Mouse (Mus musculus) intestine, embryonic 16.5 days (tissue): ENCODE data around the gene 1700001K19Rik. TPM values are rescaled to one million over a fixed set of nuclear protein-coding genes. Genes with fewer than 3 reads are reported as not detected.

Experiments used
- ATAC-seq: fragments of 200-750 bp; cut with Nextera tagmentation; 2 replicates; pipeline ENCODE4 v1.8.0; 2017; ENCODE audit warnings: moderate TSS enrichment, moderate library complexity
- H3K27ac ChIP-seq: fragments of 300-500 bp; sonication (generic); 2 replicates; pipeline ENCODE4 v1.5.1; 2014; ENCODE audit warnings: mild to moderate bottlenecking, low read length
- H3K27me3 ChIP-seq: fragments of 300-500 bp; sonication (generic); replicated peaks from 2 replicates; pipeline ENCODE4 v1.6.1; 2014; ENCODE audit warnings: low read length, control low read depth, mixed read lengths; ENCODE audit not compliant: control insufficient read depth, insufficient read depth
- H3K36me3 ChIP-seq: fragments of 300-500 bp; sonication (generic); 2 replicates; pipeline ENCODE4 v1.6.1; 2014; ENCODE audit warnings: low read length, control low read depth; ENCODE audit not compliant: control insufficient read depth, insufficient read depth
- H3K4me1 ChIP-seq: fragments of 300-500 bp; sonication (generic); 2 replicates; pipeline ENCODE4 v1.6.1; 2014; ENCODE audit warnings: low read length, control low read depth, mixed read lengths; ENCODE audit not compliant: control insufficient read depth, insufficient read depth
- H3K4me2 ChIP-seq: fragments of 300-500 bp; sonication (generic); 2 replicates; pipeline ENCODE4 v1.6.1; 2014; ENCODE audit warnings: low read depth, low read length, control low read depth
- H3K4me3 ChIP-seq: fragments of 300-500 bp; sonication (generic); 2 replicates; pipeline ENCODE4 v1.5.1; 2014; ENCODE audit warnings: mild to moderate bottlenecking, low read length
- H3K9ac ChIP-seq: fragments of 300-500 bp; sonication (generic); 2 replicates; pipeline ENCODE4 v1.6.1; 2014; ENCODE audit warnings: low read depth, low read length
- H3K9me3 ChIP-seq: fragments of 300-500 bp; sonication (generic); 2 replicates; pipeline ENCODE4 v1.6.1; 2016; ENCODE audit warnings: low read length, control low read depth; ENCODE audit not compliant: control insufficient read depth
- WGBS: fragments of 180-500 bp; shearing (Covaris S2); extraction: QIAGEN DNeasy Blood & Tissue Kit; methylation state at CpG from one replicate; pipeline ENCODE4 v1.1.7; 2014; 5-methylcytosine and 5-hydroxymethylcytosine counted together
- microRNA-seq: library from miRNA; unstranded; fragments of <30 nt; microRNA quantifications from one replicate; pipeline ENCODE4, GENCODE M21; 2016
- polyA plus RNA-seq: library from polyadenylated mRNA; unstranded; fragments of >200 nt; fragmentation: Nextera tagmentation; extraction: Ambion mirVana; gene quantifications from 2 replicates; pipeline ENCODE4 v1.2.1, GENCODE M21; 2015

The 1700001K19Rik gene
- polyA plus RNA-seq, 1 experiment from 2014 or later = not detected

GRCm38 (mm10) chr12:110637507-110638114 is 44.8 kb downstream of the 1700001K19Rik start:
- Histone ChIP-seq H3K4me1 (no peaks in the 10 kb centered on the region), H3K4me2 (no peak overlapping the region), H3K27ac (peak overlapping the region; percentile 9; the same call in 1 of the 2 replicates), H3K9me3 (no peaks in the 10 kb centered on the region), H3K27me3 (no peaks in the 10 kb centered on the region), H3K9ac (no peak overlapping the region), H3K4me3 (no peak overlapping the region), H3K36me3 (peaks cover 50% of the 10 kb centered on the region)
- ATAC-seq = peak; percentile 89
- WGBS = 82% methylated on average over 13 of the region's 13 CpGs

GRCm38 (mm10) chr12:110636293-110636692 is 46.1 kb downstream of the 1700001K19Rik start:
- Histone ChIP-seq H3K36me3 (peaks cover 42% of the 10 kb centered on the region), H3K9ac (no peak overlapping the region), H3K4me3 (no peak overlapping the region), H3K27me3 (no peaks in the 10 kb centered on the region), H3K4me2 (no peak overlapping the region), H3K4me1 (no peaks in the 10 kb centered on the region), H3K9me3 (no peaks in the 10 kb centered on the region), H3K27ac (no peak overlapping the region)
- no peak for ATAC-seq
- WGBS = 94% methylated on average over 12 of the region's 12 CpGs

- ATAC-seq = no peak
- Histone ChIP-seq H3K4me3 (no peak overlapping the region), H3K36me3 (peaks cover 40% of the 10 kb centered on the region), H3K9ac (no peak overlapping the region), H3K4me1 (no peaks in the 10 kb centered on the region), H3K27me3 (no peaks in the 10 kb centered on the region), H3K4me2 (no peak overlapping the region), H3K9me3 (no peaks in the 10 kb centered on the region), H3K27ac (no peak overlapping the region)
- WGBS = 93% methylated on average over 11 of the region's 11 CpGs
Observed at GRCm38 (mm10) chr12:110630056-110630455, 52.4 kb downstream of the 1700001K19Rik start.

Small RNAs within 50 kb of the gene (microRNA-seq; reads per million reads assigned to microRNA genes)
- not detected for gene Gm27299

Other genes with a start within 250 kb of the 1700001K19Rik start
- 129 and 133 TPM in 2 replicates for gene Ppp2r5c, start 235.5 kb downstream of the 1700001K19Rik start, polyA plus RNA-seq
- gene Dync1h1, start 81.2 kb downstream of the 1700001K19Rik start, polyA plus RNA-seq = 32.5 and 36.1 TPM in 2 replicates
- 679 and 790 TPM in 2 replicates for gene Hsp90aa1, start 20.1 kb upstream of the 1700001K19Rik start, polyA plus RNA-seq
- gene Wdr20, start 55.3 kb upstream of the 1700001K19Rik start, polyA plus RNA-seq = 21.1 and 21.7 TPM in 2 replicates
- gene Mok, start 158.3 kb upstream of the 1700001K19Rik start, polyA plus RNA-seq = 1.7 and 2.9 TPM in 2 replicates
- 3.7 and 4.9 TPM in 2 replicates for gene Zfp839, start 167.6 kb upstream of the 1700001K19Rik start, polyA plus RNA-seq
- 65.0 and 72.7 TPM in 2 replicates for gene Cinp, start 206.5 kb upstream of the 1700001K19Rik start, polyA plus RNA-seq
- 2.2 and 2.4 TPM in 2 replicates for gene Tecpr2, start 206.6 kb upstream of the 1700001K19Rik start, polyA plus RNA-seq